Mouse (Mus musculus) gastrocnemius, postnatal 36 days (tissue): Measurements from ENCODE around the gene 2300003K06Rik. TPM values are rescaled to one million over a fixed set of nuclear protein-coding genes. Genes with fewer than 3 reads are reported as not detected.
"Not testable (repeated sequence)": the region's sequence is repeated elsewhere in the genome, so short reads cannot be mapped to it uniquely, and the experiment has no call there.

Source experiments
- DNase-seq, 2 experiments: peaks; one replicate each; pipeline ENCODE4 v3.0.0; 2022
- intact Hi-C: fragments of 180-260 bp; cut with DNase I; formaldehyde crosslinking; loops from one replicate; pipeline ENCODE4 v1.15.1; 2025
- long read RNA-seq, 2 experiments: library from polyadenylated mRNA; stranded (forward); transcript quantifications; one replicate each; pipeline ENCODE4 v2.0.0; 2021
- total RNA-seq, 2 experiments: library from RNA; stranded (reverse); gene quantifications; 2 replicates each; pipeline ENCODE4 v1.2.3; 2021

The 2300003K06Rik gene
- not detected for total RNA-seq
- long read RNA-seq, experiment 1: 0 reads
- long read RNA-seq, experiment 2: 0 reads

DNA sequence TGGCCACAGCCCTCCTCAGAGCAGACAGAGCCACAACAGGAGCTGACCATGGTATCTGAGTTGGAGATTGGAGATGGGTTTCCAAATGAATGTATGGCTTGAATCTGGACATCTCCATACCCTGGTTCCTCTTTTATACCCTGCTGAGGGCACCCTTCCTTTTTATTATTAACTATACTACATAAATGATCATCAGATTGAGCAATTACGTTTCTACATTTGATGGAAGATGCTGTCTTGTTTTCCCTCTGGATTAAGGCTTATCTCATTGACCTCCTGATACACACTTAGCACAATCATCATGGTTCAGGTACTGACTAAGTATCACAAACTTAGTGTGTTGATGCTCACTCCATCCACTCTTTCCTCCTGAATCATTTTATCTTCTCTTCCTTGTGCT is at the start of gene 2300003K06Rik:
Gene 2300003K06Rik (minus strand): TSS at position 101 of the 400 bp plus-strand sequence.
- no peak for DNase-seq

GRCm38 (mm10) chr11:99878887-99879286 is 41.0 kb upstream of the 2300003K06Rik start, which contains the start of gene Gm11567:
Gm11567 (plus strand) TSS chr11:99879187.
- intact Hi-C loops, DNase-seq: not testable (repeated sequence)

More for the DNA sequence above, at the start of gene 2300003K06Rik:
- intact Hi-C loops: no loop called here

DNA sequence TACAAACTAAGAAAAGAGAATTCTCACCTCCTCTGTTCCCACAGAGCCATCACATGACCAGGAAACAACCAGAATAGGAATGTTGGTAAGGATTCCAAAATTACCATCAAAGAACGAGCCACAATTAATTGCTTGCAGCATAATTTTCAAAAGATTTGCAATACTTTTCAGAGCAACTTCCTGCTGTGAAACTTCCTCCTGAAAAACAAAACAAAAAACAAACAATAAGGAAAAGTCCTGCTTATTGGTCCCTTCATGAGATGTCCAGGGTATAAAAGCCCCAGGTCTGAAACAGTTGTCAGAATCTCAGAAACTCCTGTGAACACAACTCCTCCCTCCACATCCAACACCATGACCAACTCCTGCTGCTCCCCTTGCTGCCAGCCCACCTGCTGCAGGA is 35.2 kb upstream of the 2300003K06Rik start, which contains the start of gene Krtap9-1:
Gene Krtap9-1 (plus strand): TSS at position 301 of the 400 bp plus-strand sequence.
- DNase-seq, intact Hi-C loops: not testable (repeated sequence)

- DNase-seq: not testable (repeated sequence)
These were observed 26.3 kb upstream of the 2300003K06Rik start, which contains the start of gene Gm11559 for GRCm38 (mm10) chr11:99864176-99864575. Gm11559 (plus strand) TSS chr11:99864476.

DNA sequence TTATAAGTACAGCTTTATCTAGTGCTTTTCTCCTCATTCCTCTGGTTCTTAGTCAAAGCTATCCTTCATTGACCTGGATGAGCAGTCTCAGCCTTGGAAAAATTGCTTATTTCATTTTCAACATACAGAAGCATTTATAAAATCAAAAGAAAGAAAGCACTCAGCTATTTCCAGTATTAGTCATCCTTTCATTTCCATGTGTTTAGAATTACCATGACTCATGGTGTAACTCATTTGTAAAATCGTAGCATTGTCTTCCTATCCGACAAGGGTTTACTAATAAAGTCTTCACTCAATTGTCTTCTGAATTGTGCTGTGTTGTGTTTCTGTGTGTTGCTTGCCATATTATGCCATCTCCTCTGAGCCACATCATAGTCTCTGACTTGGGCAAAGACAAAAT is 20.9 kb upstream of the 2300003K06Rik start:
- intact Hi-C loops: no loop called here
- no peak for DNase-seq

More at GRCm38 (mm10) chr11:99864176-99864575, 26.3 kb upstream of the 2300003K06Rik start, which contains the start of gene Gm11559:
- intact Hi-C loops: not testable (repeated sequence)

DNA sequence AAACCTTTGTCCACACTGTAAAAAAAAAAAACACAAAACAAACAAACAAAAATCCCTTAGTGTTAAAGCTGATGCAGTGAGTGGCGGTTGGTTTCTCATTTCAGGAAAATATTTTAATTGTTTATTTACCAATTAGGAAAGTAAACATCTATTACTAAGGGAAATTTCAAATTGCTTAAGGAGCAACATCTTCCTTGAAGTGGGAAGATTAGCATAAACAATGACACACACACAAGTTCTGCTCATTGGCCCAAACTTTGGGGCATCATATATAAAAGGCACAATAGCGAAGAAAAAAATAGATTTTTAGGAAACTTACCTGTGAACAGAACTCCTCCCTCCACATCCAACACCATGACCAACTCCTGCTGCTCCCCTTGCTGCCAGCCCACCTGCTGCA is 19.8 kb upstream of the 2300003K06Rik start, which contains the start of gene Gm11568:
Gene Gm11568 (plus strand): TSS at position 301 of the 400 bp plus-strand sequence.
- intact Hi-C loops: no loop called here
- no peak for DNase-seq

- no peak for DNase-seq
These were observed 16.3 kb upstream of the 2300003K06Rik start for GRCm38 (mm10) chr11:99854121-99854520.

GRCm38 (mm10) chr11:99851508-99851907 is 13.6 kb upstream of the 2300003K06Rik start, which contains the start of gene Krtap4-16:
Krtap4-16 (minus strand) TSS chr11:99851608.
- no peak for DNase-seq
- intact Hi-C loops: no loop called here

More at GRCm38 (mm10) chr11:99854121-99854520, 16.3 kb upstream of the 2300003K06Rik start:
- intact Hi-C loops: no loop called here

GRCm38 (mm10) chr11:99846746-99847145 is 8.9 kb upstream of the 2300003K06Rik start:
- DNase-seq: no peak
- intact Hi-C loops: no loop called here

GRCm38 (mm10) chr11:99842185-99842584 is 4.3 kb upstream of the 2300003K06Rik start:
- no peak for DNase-seq
- intact Hi-C loops: no loop called here

DNA sequence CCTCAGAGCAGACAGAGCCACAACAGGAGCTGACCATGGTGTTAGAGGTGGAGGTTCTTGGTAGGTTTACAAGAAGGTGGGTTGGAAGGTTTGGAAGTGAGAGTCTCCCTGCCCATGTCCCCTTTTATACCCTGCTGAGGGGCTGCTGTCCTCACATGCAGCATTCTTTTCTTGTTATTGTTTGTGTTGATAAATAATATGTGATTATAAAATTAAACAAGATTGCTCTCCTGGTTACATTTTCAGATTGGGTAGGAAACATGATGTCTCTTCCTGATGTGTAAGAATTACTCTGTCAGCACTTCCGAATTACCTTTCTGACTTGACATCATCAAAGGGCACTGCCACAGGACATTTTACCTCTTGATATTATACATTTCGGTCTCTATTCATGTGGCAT is 22.3 kb downstream of the 2300003K06Rik start, which contains the start of gene Gm11564:
Gene Gm11564 (minus strand): TSS at position 101 of the 400 bp plus-strand sequence.
- intact Hi-C loops, DNase-seq: not testable (repeated sequence)

GRCm38 (mm10) chr11:99809792-99810191 is 28.1 kb downstream of the 2300003K06Rik start, which contains the start of gene Krtap4-13:
Krtap4-13 (minus strand) TSS chr11:99809892.
- intact Hi-C loops, DNase-seq: not testable (repeated sequence)

DNA sequence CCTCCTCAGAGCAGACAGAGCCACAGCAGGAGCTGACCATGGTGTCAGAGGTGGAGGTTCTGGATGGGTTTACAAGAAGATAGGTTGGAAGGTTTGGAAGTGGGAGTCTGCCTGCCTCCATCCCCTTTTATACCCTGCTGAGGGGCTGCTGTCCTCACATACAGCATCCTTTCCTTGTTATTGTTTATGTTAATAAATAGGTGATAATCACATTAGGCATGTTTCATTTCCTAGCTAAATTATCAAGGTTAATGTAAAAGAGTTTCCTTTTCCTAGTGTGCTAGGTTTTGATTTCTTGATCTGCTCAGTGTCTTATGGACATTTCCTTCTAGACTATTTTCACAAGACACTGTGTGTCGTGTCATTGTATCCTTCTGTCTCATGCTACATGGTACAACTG is 33.5 kb downstream of the 2300003K06Rik start, which contains the start of gene Gm11554:
Gene Gm11554 (minus strand): TSS at position 101 of the 400 bp plus-strand sequence.
- intact Hi-C loops, DNase-seq: not testable (repeated sequence)

DNA sequence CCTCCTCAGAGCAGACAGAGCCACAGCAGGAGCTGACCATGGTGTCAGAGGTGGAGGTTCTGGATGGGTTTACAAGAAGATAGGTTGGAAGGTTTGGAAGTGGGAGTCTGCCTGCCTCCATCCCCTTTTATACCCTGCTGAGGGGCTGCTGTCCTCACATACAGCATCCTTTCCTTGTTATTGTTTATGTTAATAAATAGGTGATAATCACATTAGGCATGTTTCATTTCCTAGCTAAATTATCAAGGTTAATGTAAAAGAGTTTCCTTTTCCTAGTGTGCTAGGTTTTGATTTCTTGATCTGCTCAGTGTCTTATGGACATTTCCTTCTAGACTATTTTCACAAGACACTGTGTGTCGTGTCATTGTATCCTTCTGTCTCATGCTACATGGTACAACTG is 39.0 kb downstream of the 2300003K06Rik start, which contains the start of gene Gm11569:
Gene Gm11569 (minus strand): TSS at position 101 of the 400 bp plus-strand sequence.
- intact Hi-C loops, DNase-seq: not testable (repeated sequence)

DNA sequence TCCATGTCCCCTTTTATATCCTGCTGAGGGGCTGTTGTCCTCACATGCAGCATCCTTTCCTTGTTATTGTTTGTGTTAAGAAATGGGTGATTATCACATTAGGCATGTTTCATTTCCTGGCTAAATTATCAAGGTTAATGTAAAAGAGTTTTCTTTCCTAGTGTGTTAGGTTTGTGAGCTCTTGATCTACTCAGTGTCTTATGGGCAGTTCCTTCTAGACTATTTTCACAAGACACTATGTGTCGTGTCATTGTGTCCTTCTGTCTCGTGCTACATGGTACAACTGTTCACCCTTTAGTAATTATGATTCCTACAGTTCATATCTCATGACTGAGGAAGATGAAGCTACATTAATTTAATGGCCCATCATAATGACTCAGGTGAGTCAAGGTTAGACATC is 44.5 kb downstream of the 2300003K06Rik start, which contains the start of gene Gm11596:
Gene Gm11596 (minus strand): TSS at position 101 of the 400 bp plus-strand sequence.
- intact Hi-C loops: no loop called here
- DNase-seq: no peak

Other genes with a start within 250 kb of the 2300003K06Rik start
- gene Krtap1-3, start 246.7 kb downstream of the 2300003K06Rik start, total RNA-seq: not detected
- not detected for gene Krtap9-3, start 240.0 kb downstream of the 2300003K06Rik start, total RNA-seq
- gene Gm11938, start 234.8 kb downstream of the 2300003K06Rik start, total RNA-seq: not detected
- gene Gm11937, start 227.9 kb downstream of the 2300003K06Rik start, total RNA-seq: not detected
- gene Krtap2-4, start 223.2 kb downstream of the 2300003K06Rik start, total RNA-seq: not detected
- not detected for gene Gm11562, start 217.6 kb downstream of the 2300003K06Rik start, total RNA-seq
- gene Krtap4-1, start 209.8 kb downstream of the 2300003K06Rik start, total RNA-seq: not detected
- not detected for gene Krtap4-2, start 203.0 kb downstream of the 2300003K06Rik start, total RNA-seq
- gene Krtap4-7, start 194.0 kb downstream of the 2300003K06Rik start, total RNA-seq: not detected
- not detected for gene Gm11555, start 187.8 kb downstream of the 2300003K06Rik start, total RNA-seq
- not detected for gene Gm11563, start 179.1 kb downstream of the 2300003K06Rik start, total RNA-seq
- not detected for gene Krtap4-6, start 172.1 kb downstream of the 2300003K06Rik start, total RNA-seq
- gene Gm14190, start 147.3 kb downstream of the 2300003K06Rik start, total RNA-seq: not detected
- gene Gm14180, start 103.8 kb downstream of the 2300003K06Rik start, total RNA-seq: not detected
- gene Gm11595, start 65.2 kb downstream of the 2300003K06Rik start, total RNA-seq: not detected
- gene Krtap4-8, start 57.4 kb downstream of the 2300003K06Rik start, total RNA-seq: not detected
- not detected for gene Krtap4-9, start 52.9 kb downstream of the 2300003K06Rik start, total RNA-seq
- not detected for gene Gm11596, start 44.6 kb downstream of the 2300003K06Rik start, total RNA-seq
- gene Gm11569, start 39.1 kb downstream of the 2300003K06Rik start, total RNA-seq: not detected
- not detected for gene Gm11554, start 33.6 kb downstream of the 2300003K06Rik start, total RNA-seq
- gene Krtap4-13, start 28.2 kb downstream of the 2300003K06Rik start, total RNA-seq: not detected
- gene Gm11564, start 22.4 kb downstream of the 2300003K06Rik start, total RNA-seq: not detected
- gene Krtap4-16, start 13.5 kb upstream of the 2300003K06Rik start, total RNA-seq: not detected
- gene Gm11568, start 19.9 kb upstream of the 2300003K06Rik start, total RNA-seq: not detected
- not detected for gene Gm11559, start 26.4 kb upstream of the 2300003K06Rik start, total RNA-seq
- not detected for gene Krtap9-1, start 35.3 kb upstream of the 2300003K06Rik start, total RNA-seq
- not detected for gene Gm11567, start 41.1 kb upstream of the 2300003K06Rik start, total RNA-seq
- not detected for gene Krtap31-1, start 69.9 kb upstream of the 2300003K06Rik start, total RNA-seq
- gene Gm11565, start 76.7 kb upstream of the 2300003K06Rik start, total RNA-seq: not detected
- not detected for gene Krtap31-2, start 98.2 kb upstream of the 2300003K06Rik start, total RNA-seq
- not detected for gene Krtap9-5, start 110.4 kb upstream of the 2300003K06Rik start, total RNA-seq
- gene Krtap29-1, start 141.0 kb upstream of the 2300003K06Rik start, total RNA-seq: not detected
- gene Krtap16-1, start 148.5 kb upstream of the 2300003K06Rik start, total RNA-seq: not detected
- not detected for gene Krtap17-1, start 155.9 kb upstream of the 2300003K06Rik start, total RNA-seq
- gene Krt33a, start 178.1 kb upstream of the 2300003K06Rik start, total RNA-seq: not detected
- not detected for gene Krt33b, start 191.8 kb upstream of the 2300003K06Rik start, total RNA-seq
- not detected for gene Krt34, start 203.5 kb upstream of the 2300003K06Rik start, total RNA-seq
- not detected for gene Krt31, start 212.5 kb upstream of the 2300003K06Rik start, total RNA-seq